Mouse (Mus musculus): ENCODE measurements at regions not wholly inside any gene's neighbourhood (a gene's known extent, or its start where the extent isn't known, plus 50 kb on each side); places are given as distances from the start of the nearest gene placed in this dataset.

DNA sequence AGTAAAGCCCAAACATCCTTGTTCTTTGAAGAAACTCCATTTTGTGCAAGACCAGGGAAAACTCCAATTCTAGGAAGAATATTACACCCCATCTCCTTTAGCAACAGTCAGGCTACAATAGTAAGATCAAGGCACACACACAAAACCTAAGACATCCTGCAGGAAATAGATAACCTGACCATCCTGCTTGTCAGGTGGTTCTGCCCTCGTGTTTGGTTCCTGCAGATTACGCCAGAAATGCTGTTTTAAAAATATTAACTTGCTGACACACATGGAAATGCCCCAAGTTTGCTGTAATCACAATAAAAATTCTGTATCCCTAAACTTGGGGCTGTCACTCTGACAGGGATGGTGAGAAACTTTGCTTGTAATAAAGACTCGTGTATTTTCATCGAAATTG lies 251.6 kb downstream of the Kcnj3 start:
- Histone ChIP-seq H3K27me3 (ENCODE audit: control insufficient read depth, insufficient read depth, low read length) (no peaks in the 10 kb centered on the region), H3K4me2 (ENCODE audit: low read depth, low read length) (no peak overlapping the region), H3K4me3 (ENCODE audit: low read depth, low read length) (no peak overlapping the region), H3K4me1 (ENCODE audit: control insufficient read depth, insufficient read depth, low read length) (no peaks in the 10 kb centered on the region), H3K27ac (ENCODE audit: low read depth, low read length) (no peak overlapping the region), H3K9ac (replicated peaks; ENCODE audit: low read depth, low read length) (no peak overlapping the region), H3K36me3 (ENCODE audit: control insufficient read depth, insufficient read depth, low read length) (no peaks in the 10 kb centered on the region), H3K9me3 (ENCODE audit: control insufficient read depth, low read length) (no peaks in the 10 kb centered on the region)
- ATAC-seq (ENCODE audit: low read depth) = no peak
- WGBS = 87% methylated on average over 4 of the region's 4 CpGs

DNA sequence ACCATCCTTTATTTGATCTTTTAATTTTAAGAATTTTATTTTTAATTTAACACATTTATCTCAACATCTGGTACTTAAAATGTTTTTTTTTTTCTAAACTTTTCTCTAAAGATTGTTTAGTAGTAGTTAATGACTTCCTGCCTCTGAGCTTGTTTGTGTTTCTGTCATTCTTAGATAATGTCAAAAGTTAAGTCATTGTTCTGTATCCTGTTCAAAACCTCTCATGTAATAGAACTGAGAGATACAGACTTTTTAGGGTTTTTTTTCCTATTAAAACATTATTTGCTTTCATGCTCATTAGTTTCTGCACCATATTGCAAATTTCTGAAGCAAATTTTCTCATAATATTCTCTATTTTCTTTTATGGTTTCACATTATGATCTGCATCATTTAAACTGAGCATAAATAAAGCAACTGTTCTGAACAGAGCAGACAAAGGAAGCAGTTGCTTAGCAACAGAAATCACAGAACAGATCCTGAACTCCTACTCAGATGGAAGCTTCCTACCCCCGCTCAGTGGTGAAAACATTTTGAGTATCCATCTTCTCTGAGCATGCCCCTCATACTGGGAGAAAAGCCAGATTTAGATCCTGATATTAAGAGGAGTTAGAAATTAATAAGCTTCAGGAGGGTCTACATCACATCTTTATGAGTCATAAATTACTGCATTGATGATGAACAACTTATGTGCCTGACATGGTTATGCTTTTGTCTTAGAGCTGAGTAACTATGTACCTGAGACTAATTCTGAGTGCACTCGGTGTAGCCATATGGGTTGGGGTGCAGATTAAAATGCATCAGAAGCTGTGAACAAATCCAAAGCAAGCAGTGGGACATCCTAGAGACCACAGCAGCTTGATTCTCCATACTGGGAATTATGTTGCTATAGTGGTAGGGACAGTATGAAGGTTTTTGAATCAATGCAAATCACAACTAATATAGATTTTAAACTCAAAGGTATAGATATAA lies 257.4 kb downstream of the Kcnj3 start:
- ATAC-seq (ENCODE audit: low read depth) = peak; percentile 94
- H3K9me3 ChIP-seq (ENCODE audit: control insufficient read depth, low read length) = no peaks in the 10 kb centered on the region
- H3K27me3 ChIP-seq (ENCODE audit: control insufficient read depth, insufficient read depth, low read length) = no peaks in the 10 kb centered on the region
- H3K36me3 ChIP-seq (ENCODE audit: control insufficient read depth, insufficient read depth, low read length) = no peaks in the 10 kb centered on the region
- no peak overlapping the region for H3K9ac ChIP-seq (replicated peaks; ENCODE audit: low read depth, low read length)
- H3K4me2 ChIP-seq (ENCODE audit: low read depth, low read length) = no peak overlapping the region
- no peak overlapping the region for H3K4me3 ChIP-seq (ENCODE audit: low read depth, low read length)
- WGBS = 26% methylated on average over 2 of the region's 2 CpGs
- no peak overlapping the region for H3K27ac ChIP-seq (ENCODE audit: low read depth, low read length)
- no peaks in the 10 kb centered on the region for H3K4me1 ChIP-seq (ENCODE audit: control insufficient read depth, insufficient read depth, low read length)

- 83% methylated on average over 1 of the region's 1 CpGs for WGBS
- no peaks in the 10 kb centered on the region for H3K27me3 ChIP-seq (ENCODE audit: control insufficient read depth, insufficient read depth, low read length)
Observed at GRCm38 (mm10) chr2:55699705-55700104, 263.9 kb downstream of the Kcnj3 start.

More at GRCm38 (mm10) chr2:55699705-55700104, 263.9 kb downstream of the Kcnj3 start:
- Histone ChIP-seq H3K4me3 (ENCODE audit: low read depth, low read length) (no peak overlapping the region), H3K4me2 (ENCODE audit: low read depth, low read length) (no peak overlapping the region), H3K9ac (replicated peaks; ENCODE audit: low read depth, low read length) (no peak overlapping the region), H3K27ac (ENCODE audit: low read depth, low read length) (no peak overlapping the region), H3K9me3 (ENCODE audit: control insufficient read depth, low read length) (no peaks in the 10 kb centered on the region), H3K4me1 (ENCODE audit: control insufficient read depth, insufficient read depth, low read length) (no peaks in the 10 kb centered on the region), H3K36me3 (ENCODE audit: control insufficient read depth, insufficient read depth, low read length) (no peaks in the 10 kb centered on the region)
- no peak for ATAC-seq (ENCODE audit: low read depth)
